Comparison of ENCODE assay signal across 8 mouse cellular contexts in the genomic region with DNA sequence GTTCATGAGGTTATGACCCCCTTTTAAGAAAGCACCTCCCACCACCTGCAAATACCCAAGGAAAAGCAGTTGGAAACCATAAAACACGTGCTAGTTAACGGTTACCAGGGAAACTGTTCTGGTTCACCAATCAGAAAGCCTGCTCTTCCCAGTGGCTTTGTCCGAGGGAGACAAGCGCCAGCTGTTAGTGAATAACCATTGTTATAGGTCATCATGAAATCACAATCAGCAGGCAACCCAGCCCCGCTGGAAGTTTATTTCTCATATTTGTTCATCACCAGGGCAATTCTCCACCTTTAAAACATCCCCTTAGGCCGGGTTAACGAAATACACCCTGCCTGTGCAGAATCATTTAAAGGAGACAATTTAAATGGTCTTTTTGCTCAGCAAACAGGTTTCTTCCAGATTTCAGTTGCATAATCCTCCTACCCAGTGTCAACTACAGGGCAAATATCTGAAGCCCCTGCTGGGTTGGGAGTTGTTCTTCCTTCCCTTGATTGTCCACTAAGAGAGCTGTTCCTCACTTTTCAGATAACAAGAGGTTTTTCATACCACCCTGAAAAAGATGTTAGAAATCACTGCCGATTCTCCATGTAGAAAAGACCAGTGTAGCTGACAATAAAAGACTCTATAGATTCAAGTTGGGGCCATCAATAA.
DNase-seq lines count a peak whose midpoint lies in the region; TF ChIP-seq lines count a peak whose summit lies in the region.

No protein-coding gene starts in this region.

- H3K27ac ChIP-seq in forebrain, embryonic 10.5 days: peak overlapping the region; percentile 83
- H3K27ac ChIP-seq in midbrain, embryonic 10.5 days (replicated peaks): peak overlapping the region; percentile 83
- H3K27ac ChIP-seq in testis, adult 2 months (ENCODE audit: control insufficient read depth, insufficient read depth, low read depth, low read length): peak overlapping the region; percentile 36

- intact Hi-C loops in heart, postnatal 10 days (cut with DNase I): no loop called here

- peak overlapping the region; percentile 32 for H3K4me3 ChIP-seq in forebrain, embryonic 10.5 days
- peak overlapping the region; percentile 40 for H3K4me3 ChIP-seq in midbrain, embryonic 10.5 days
- H3K4me3 ChIP-seq in testis, adult 2 months (ENCODE audit: control insufficient read depth, low read depth, low read length): no peak overlapping the region; the same call in 1 of the 2 replicates

- TF ChIP-seq CTCF in brain, embryonic 14.5 days (IDR thresholded peaks at IDR 0.05; ENCODE audit: borderline replicate concordance, extremely low read depth, insufficient read depth, insufficient read length): no peak
- no peak for TF ChIP-seq CTCF in testis, adult 2 months (IDR thresholded peaks at IDR 0.05; ENCODE audit: control insufficient read depth, insufficient read depth, insufficient replicate concordance, low read depth, low read length)

- 4% methylated on average over 8 of the region's 8 CpGs for WGBS in forebrain, embryonic 10.5 days
- 4% methylated on average over 8 of the region's 8 CpGs for WGBS in midbrain, embryonic 10.5 days

- H3K36me3 ChIP-seq in forebrain, embryonic 10.5 days (replicated peaks): no peaks in the 10 kb centered on the region
- no peaks in the 10 kb centered on the region for H3K36me3 ChIP-seq in midbrain, embryonic 10.5 days
- no peaks in the 10 kb centered on the region for H3K36me3 ChIP-seq in testis, adult 2 months (ENCODE audit: control insufficient read depth, insufficient read depth, low read length)

- no peaks in the 10 kb centered on the region for H3K9me3 ChIP-seq in forebrain, embryonic 10.5 days
- no peaks in the 10 kb centered on the region for H3K9me3 ChIP-seq in midbrain, embryonic 10.5 days (replicated peaks)

- DNase-seq in brain, embryonic 14.5 days (ENCODE audit: low read depth): peak; percentile 88
- peak; percentile 67 for DNase-seq in forebrain, embryonic 10.5 days (ENCODE audit: extremely low spot score, low spot score)
- DNase-seq in heart, postnatal 10 days: peak; percentile 35 to 51
- DNase-seq in kidney, postnatal 10 days: peak; percentile 21
- peak; percentile 77 for DNase-seq in midbrain, embryonic 10.5 days (ENCODE audit: low spot score)
- no peak for DNase-seq in spleen, adult 18-20 months
- no peak for DNase-seq in cerebellum, adult 11 months

- peaks cover 44% of the 10 kb centered on the region for H3K4me1 ChIP-seq in forebrain, embryonic 10.5 days
- peaks cover 38% of the 10 kb centered on the region for H3K4me1 ChIP-seq in midbrain, embryonic 10.5 days
- H3K4me1 ChIP-seq in testis, adult 2 months (ENCODE audit: control insufficient read depth, insufficient read depth, low read length): no peaks in the 10 kb centered on the region

- TF ChIP-seq POLR2A in brain, embryonic 14.5 days (IDR thresholded peaks at IDR 0.05; ENCODE audit: borderline replicate concordance, extremely low read depth, insufficient read depth, insufficient read length, poor library complexity, severe bottlenecking): no peak
- no peak for TF ChIP-seq POLR2A in testis, adult 2 months (IDR thresholded peaks at IDR 0.05; ENCODE audit: control insufficient read depth, low read depth, low read length)

- peaks cover 7% of the 10 kb centered on the region; the same call in 1 of the 2 replicates for H3K27me3 ChIP-seq in forebrain, embryonic 10.5 days (ENCODE audit: poor library complexity, severe bottlenecking)
- H3K27me3 ChIP-seq in midbrain, embryonic 10.5 days (ENCODE audit: low read depth, poor library complexity, severe bottlenecking): peaks cover 58% of the 10 kb centered on the region
- H3K27me3 ChIP-seq in testis, adult 2 months (ENCODE audit: control insufficient read depth, insufficient read depth, low read length): no peaks in the 10 kb centered on the region

Comparison
In these comparisons a context has a peak if more than half of its experiments do, and no peak if none do; other contexts are left out.
1. DNase-seq: peak in brain, embryonic 14.5 days (single experiment), forebrain, embryonic 10.5 days (single experiment), heart, postnatal 10 days (2 of 2), kidney, postnatal 10 days (single experiment) and midbrain, embryonic 10.5 days (single experiment); none in spleen, adult 18-20 months (0 of 2) and cerebellum, adult 11 months (single experiment).
2. Peak in every context shown above with its lines, with median percentiles within 50 percentile points of each other: H3K27ac ChIP-seq.